Mouse (Mus musculus) embryonic fibroblast, embryonic 13.5 days (primary cell): ENCODE data around the gene Nucb2.

ENCODE experiments used
- CTCF ChIP-seq: IDR thresholded peaks from 2 replicates; pipeline ENCODE4 v1.5.1; 2011; ENCODE audit warnings: mild to moderate bottlenecking, control low read depth, low read length, moderate library complexity, borderline replicate concordance; ENCODE audit not compliant: insufficient read depth
- POLR2A ChIP-seq: IDR thresholded peaks from 2 replicates; pipeline ENCODE4 v1.6.1; 2011; ENCODE audit warnings: low read depth, mild to moderate bottlenecking, control low read depth, low read length, moderate library complexity

GRCm38 (mm10) chr7:116515059-116515458, 10.9 kb downstream of the Nucb2 start:
- TF ChIP-seq CTCF, result no peak
- TF ChIP-seq POLR2A, result no peak
